Mouse (Mus musculus) neural tube, embryonic 12.5 days (tissue): ENCODE measurements at regions not wholly inside any gene's neighbourhood (a gene's known extent, or its start where the extent isn't known, plus 50 kb on each side); places are given as distances from the start of the nearest gene placed in this dataset.

Source experiments
- ATAC-seq: fragments of 200-750 bp; cut with Nextera tagmentation; 2 replicates; pipeline ENCODE4 v1.8.0; 2017; ENCODE audit warnings: low read depth, mild to moderate bottlenecking, moderate TSS enrichment, moderate library complexity; ENCODE audit not compliant: low FRiP score
- H3K27ac ChIP-seq: fragments of 300-500 bp; sonication (generic); 2 replicates; pipeline ENCODE4 v1.5.1; 2016
- H3K27me3 ChIP-seq: fragments of 300-500 bp; sonication (generic); replicated peaks from 2 replicates; pipeline ENCODE4 v1.6.1; 2016; ENCODE audit warnings: mild to moderate bottlenecking
- H3K36me3 ChIP-seq: fragments of 300-500 bp; sonication (generic); 2 replicates; pipeline ENCODE4 v1.6.1; 2016; ENCODE audit warnings: mild to moderate bottlenecking
- H3K4me1 ChIP-seq: fragments of 300-500 bp; sonication (generic); 2 replicates; pipeline ENCODE4 v1.6.1; 2016
- H3K4me2 ChIP-seq: fragments of 300-500 bp; sonication (generic); replicated peaks from 2 replicates; pipeline ENCODE4 v1.6.1; 2016; ENCODE audit warnings: mild to moderate bottlenecking
- H3K4me3 ChIP-seq: fragments of 300-500 bp; sonication (generic); 2 replicates; pipeline ENCODE4 v1.5.1; 2016
- H3K9ac ChIP-seq: fragments of 300-500 bp; sonication (generic); 2 replicates; pipeline ENCODE4 v1.6.1; 2016; ENCODE audit warnings: mild to moderate bottlenecking
- H3K9me3 ChIP-seq: fragments of 300-500 bp; sonication (generic); 2 replicates; pipeline ENCODE4 v1.6.1; 2016; ENCODE audit warnings: mild to moderate bottlenecking
- WGBS: fragments of 180-500 bp; shearing (Covaris S2); methylation state at CpG from one replicate; pipeline ENCODE4 v1.1.7; 2016; 5-methylcytosine and 5-hydroxymethylcytosine counted together

- no peaks in the 10 kb centered on the region for H3K9me3 ChIP-seq
- no peak overlapping the region for H3K27ac ChIP-seq
- ATAC-seq = no peak
- H3K4me2 ChIP-seq = no peak overlapping the region
- no peak overlapping the region for H3K4me3 ChIP-seq
- H3K27me3 ChIP-seq = no peaks in the 10 kb centered on the region
- H3K36me3 ChIP-seq = no peaks in the 10 kb centered on the region
- H3K9ac ChIP-seq = no peak overlapping the region
- no peaks in the 10 kb centered on the region for H3K4me1 ChIP-seq
- 91% methylated on average over 4 of the region's 4 CpGs for WGBS
Observed at GRCm38 (mm10) chr15:62246561-62247079, 1323.8 kb upstream of the A1bg start.

DNA sequence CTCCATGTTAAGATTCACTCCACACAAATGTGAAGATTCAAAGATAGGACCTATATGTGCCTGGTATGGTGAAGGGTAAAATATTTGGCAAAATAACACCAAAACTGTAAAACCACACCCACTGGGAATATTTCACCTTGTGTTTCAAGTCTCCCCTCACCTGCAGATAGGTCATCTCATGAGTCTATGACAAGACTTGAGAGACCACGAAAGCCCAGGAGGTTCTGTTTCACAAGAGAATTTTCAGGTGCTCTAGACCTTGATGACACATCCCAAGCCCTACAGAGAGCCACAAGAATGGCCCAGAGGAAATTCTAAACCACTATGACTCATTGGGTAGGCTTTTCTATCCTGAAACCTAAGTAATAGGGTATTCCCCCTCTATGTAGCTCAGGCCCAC lies 1322.4 kb upstream of the A1bg start:
- 79% methylated on average over 1 of the region's 1 CpGs for WGBS
- no peak overlapping the region for H3K4me2 ChIP-seq
- no peak for ATAC-seq
- no peaks in the 10 kb centered on the region for H3K27me3 ChIP-seq
- no peaks in the 10 kb centered on the region for H3K36me3 ChIP-seq
- no peak overlapping the region for H3K27ac ChIP-seq
- no peak overlapping the region for H3K4me3 ChIP-seq
- H3K9ac ChIP-seq = no peak overlapping the region
- no peaks in the 10 kb centered on the region for H3K9me3 ChIP-seq
- H3K4me1 ChIP-seq = no peaks in the 10 kb centered on the region

DNA sequence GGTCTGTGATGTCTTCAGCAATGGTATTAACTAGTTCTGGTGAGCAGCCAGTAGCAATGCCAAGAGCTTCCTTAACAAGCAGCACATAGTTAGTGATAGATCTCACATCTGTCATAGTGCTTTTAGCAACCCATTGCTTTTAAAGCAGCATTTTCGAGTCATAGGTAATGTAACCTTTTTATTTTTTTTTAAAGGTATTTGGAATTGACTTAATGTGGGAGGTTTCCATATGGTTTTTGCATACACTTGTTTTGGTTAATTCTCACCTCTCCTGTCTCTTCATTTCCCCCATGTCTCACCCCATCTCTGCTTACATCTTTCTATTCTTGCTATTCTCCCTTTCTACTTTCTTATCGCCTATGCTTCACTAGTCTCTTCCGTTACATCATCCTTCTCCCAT lies 1322.0 kb upstream of the A1bg start:
- Histone ChIP-seq H3K36me3 (no peaks in the 10 kb centered on the region), H3K27ac (no peak overlapping the region), H3K9me3 (no peaks in the 10 kb centered on the region), H3K9ac (no peak overlapping the region), H3K27me3 (no peaks in the 10 kb centered on the region), H3K4me1 (no peaks in the 10 kb centered on the region), H3K4me3 (no peak overlapping the region), H3K4me2 (no peak overlapping the region)
- WGBS = 99% methylated on average over 3 of the region's 3 CpGs
- no peak for ATAC-seq

GRCm38 (mm10) chr15:62240031-62240430 lies 1317.2 kb upstream of the A1bg start:
- Histone ChIP-seq H3K9me3 (no peaks in the 10 kb centered on the region), H3K4me3 (no peak overlapping the region), H3K36me3 (no peaks in the 10 kb centered on the region), H3K27me3 (no peaks in the 10 kb centered on the region), H3K4me2 (no peak overlapping the region), H3K9ac (no peak overlapping the region), H3K4me1 (no peaks in the 10 kb centered on the region), H3K27ac (no peak overlapping the region)
- ATAC-seq = no peak
- 92% methylated on average over 3 of the region's 3 CpGs for WGBS

- Histone ChIP-seq H3K4me1 (no peaks in the 10 kb centered on the region), H3K27ac (no peak overlapping the region), H3K36me3 (no peaks in the 10 kb centered on the region), H3K9ac (no peak overlapping the region), H3K4me3 (no peak overlapping the region), H3K9me3 (no peaks in the 10 kb centered on the region), H3K4me2 (no peak overlapping the region), H3K27me3 (no peaks in the 10 kb centered on the region)
- ATAC-seq = no peak
- 92% methylated on average over 5 of the region's 5 CpGs for WGBS
Observed at GRCm38 (mm10) chr15:62238503-62239045, 1315.8 kb upstream of the A1bg start.

DNA sequence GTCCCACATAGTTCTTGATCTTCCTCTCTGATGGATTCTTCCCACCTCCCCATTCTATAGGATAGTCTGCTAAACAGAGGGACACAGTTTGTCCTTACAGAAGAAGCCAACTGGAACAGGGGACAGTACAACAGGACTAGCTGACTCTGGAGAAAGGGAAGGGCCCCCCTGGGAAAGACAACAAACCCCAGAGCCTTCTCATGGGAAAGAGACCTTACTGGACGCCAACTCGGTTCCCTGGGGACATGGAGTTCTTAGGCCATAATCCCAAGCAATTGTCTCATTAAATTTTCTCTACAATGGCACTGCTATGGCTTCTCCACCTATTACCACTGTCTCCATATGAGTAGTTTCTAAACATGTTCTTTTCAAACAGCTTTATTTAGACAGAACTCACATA lies 1313.2 kb upstream of the A1bg start:
- no peaks in the 10 kb centered on the region for H3K9me3 ChIP-seq

GRCm38 (mm10) chr15:62234182-62234760 lies 1311.5 kb upstream of the A1bg start:
- no peak for ATAC-seq
- WGBS = 91% methylated on average over 4 of the region's 4 CpGs
- no peak overlapping the region for H3K9ac ChIP-seq

More for the DNA sequence above, 1313.2 kb upstream of the A1bg start:
- Histone ChIP-seq H3K27ac (no peak overlapping the region), H3K4me1 (no peaks in the 10 kb centered on the region), H3K9ac (no peak overlapping the region), H3K4me2 (no peak overlapping the region), H3K4me3 (no peak overlapping the region), H3K27me3 (no peaks in the 10 kb centered on the region), H3K36me3 (no peaks in the 10 kb centered on the region)
- no peak for ATAC-seq
- WGBS = 58% methylated on average over 2 of the region's 2 CpGs

GRCm38 (mm10) chr15:62233154-62233553 lies 1310.3 kb upstream of the A1bg start:
- Histone ChIP-seq H3K4me1 (no peaks in the 10 kb centered on the region), H3K9me3 (no peaks in the 10 kb centered on the region), H3K9ac (no peak overlapping the region), H3K27ac (no peak overlapping the region), H3K4me2 (no peak overlapping the region), H3K4me3 (no peak overlapping the region), H3K36me3 (no peaks in the 10 kb centered on the region), H3K27me3 (no peaks in the 10 kb centered on the region)
- ATAC-seq = no peak
- 78% methylated on average over 8 of the region's 8 CpGs for whole genome bisulfite sequencing

More at GRCm38 (mm10) chr15:62234182-62234760, 1311.5 kb upstream of the A1bg start:
- Histone ChIP-seq H3K4me1 (no peaks in the 10 kb centered on the region), H3K27ac (no peak overlapping the region), H3K4me3 (no peak overlapping the region), H3K36me3 (no peaks in the 10 kb centered on the region), H3K27me3 (no peaks in the 10 kb centered on the region), H3K9me3 (no peaks in the 10 kb centered on the region), H3K4me2 (no peak overlapping the region)

DNA sequence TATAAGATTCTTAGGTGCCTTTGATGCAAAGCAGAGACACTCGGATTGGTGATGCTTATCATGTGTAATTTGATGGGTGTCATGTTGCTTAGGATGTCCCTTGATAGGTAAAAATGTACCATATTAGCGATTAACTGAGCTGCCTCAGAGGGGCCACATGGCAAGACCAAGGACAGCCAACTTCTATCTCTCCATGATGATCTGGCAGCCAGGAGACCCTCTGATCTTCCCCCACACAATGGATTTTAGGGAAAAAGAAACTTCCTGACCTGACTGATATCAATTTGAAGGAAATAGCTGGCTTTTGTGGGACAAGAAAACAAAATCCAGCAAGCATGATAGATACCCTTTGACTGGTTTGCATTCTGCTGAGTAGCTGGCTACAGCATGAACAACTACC lies 1308.9 kb upstream of the A1bg start:
- WGBS = 85% methylated on average over 2 of the region's 2 CpGs
- Histone ChIP-seq H3K9me3 (no peaks in the 10 kb centered on the region), H3K4me2 (no peak overlapping the region), H3K4me1 (no peaks in the 10 kb centered on the region), H3K4me3 (no peak overlapping the region), H3K9ac (no peak overlapping the region), H3K27me3 (no peaks in the 10 kb centered on the region), H3K36me3 (no peaks in the 10 kb centered on the region), H3K27ac (no peak overlapping the region)
- no peak for ATAC-seq

DNA sequence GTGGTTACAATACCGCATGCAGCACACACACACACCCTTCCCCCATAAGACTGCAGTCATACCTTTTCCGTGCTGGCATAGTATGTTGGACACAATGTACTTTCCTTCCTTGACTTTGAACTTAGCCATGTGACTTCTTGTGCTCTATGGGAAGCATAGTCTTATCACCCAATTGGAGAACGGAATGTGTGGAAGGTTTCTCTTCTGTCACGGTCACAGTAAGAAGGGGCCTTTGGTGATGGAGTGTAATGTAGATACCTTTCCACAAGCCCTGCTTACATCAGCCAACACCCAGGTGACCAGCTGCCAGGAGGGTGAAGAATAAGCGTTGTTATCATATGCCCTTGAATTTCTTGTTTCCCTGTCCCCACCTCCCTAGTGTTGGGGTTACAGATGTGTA lies 1308.0 kb upstream of the A1bg start:
- H3K4me1 ChIP-seq = no peaks in the 10 kb centered on the region
- no peak overlapping the region for H3K4me3 ChIP-seq
- 93% methylated on average over 5 of the region's 5 CpGs for WGBS
- ATAC-seq = no peak
- H3K9me3 ChIP-seq = no peaks in the 10 kb centered on the region
- H3K36me3 ChIP-seq = no peaks in the 10 kb centered on the region
- H3K9ac ChIP-seq = no peak overlapping the region
- no peaks in the 10 kb centered on the region for H3K27me3 ChIP-seq
- no peak overlapping the region for H3K27ac ChIP-seq
- no peak overlapping the region for H3K4me2 ChIP-seq

- 83% methylated on average over 8 of the region's 8 CpGs for WGBS
- no peak overlapping the region for H3K4me3 ChIP-seq
- no peak overlapping the region for H3K27ac ChIP-seq
- ATAC-seq = no peak
- no peak overlapping the region for H3K4me2 ChIP-seq
- H3K27me3 ChIP-seq = no peaks in the 10 kb centered on the region
- H3K4me1 ChIP-seq = no peaks in the 10 kb centered on the region
- no peaks in the 10 kb centered on the region for H3K9me3 ChIP-seq
- H3K36me3 ChIP-seq = no peaks in the 10 kb centered on the region
- H3K9ac ChIP-seq = no peak overlapping the region
Observed at GRCm38 (mm10) chr15:62229491-62230283, 1306.9 kb upstream of the A1bg start.

DNA sequence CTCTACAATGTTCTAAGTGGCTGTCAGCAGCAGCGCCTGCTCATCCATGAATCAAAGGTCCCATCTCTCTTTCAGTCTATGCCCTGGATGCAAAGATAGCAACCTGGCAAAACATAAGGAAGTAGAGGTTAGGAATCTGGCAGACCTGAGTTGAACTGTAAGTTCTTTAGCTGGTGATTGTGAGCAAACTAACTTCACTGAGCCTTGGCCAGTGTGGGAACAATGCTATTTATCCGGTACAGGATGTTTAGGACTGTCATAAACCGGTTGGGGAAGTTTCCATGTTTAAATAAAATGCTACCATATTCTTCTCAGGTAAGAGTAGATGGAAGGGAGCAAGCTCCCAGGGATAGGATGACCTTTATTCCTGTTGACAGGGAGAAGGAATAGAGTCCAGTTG lies 1306.2 kb upstream of the A1bg start:
- Histone ChIP-seq H3K4me2 (no peak overlapping the region), H3K27ac (no peak overlapping the region), H3K4me3 (no peak overlapping the region), H3K27me3 (no peaks in the 10 kb centered on the region), H3K36me3 (no peaks in the 10 kb centered on the region), H3K4me1 (no peaks in the 10 kb centered on the region), H3K9ac (no peak overlapping the region), H3K9me3 (no peaks in the 10 kb centered on the region)
- no peak for ATAC-seq
- 95% methylated on average over 3 of the region's 3 CpGs for WGBS
